Mouse (Mus musculus): Measurements from ENCODE around the gene Diexf. TPM values are rescaled to one million over a fixed set of nuclear protein-coding genes. Genes with fewer than 3 reads are reported as not detected.

Diexf gene
- polyA plus RNA-seq, 1 experiment from 2014 or later = 10.3 TPM

DNA sequence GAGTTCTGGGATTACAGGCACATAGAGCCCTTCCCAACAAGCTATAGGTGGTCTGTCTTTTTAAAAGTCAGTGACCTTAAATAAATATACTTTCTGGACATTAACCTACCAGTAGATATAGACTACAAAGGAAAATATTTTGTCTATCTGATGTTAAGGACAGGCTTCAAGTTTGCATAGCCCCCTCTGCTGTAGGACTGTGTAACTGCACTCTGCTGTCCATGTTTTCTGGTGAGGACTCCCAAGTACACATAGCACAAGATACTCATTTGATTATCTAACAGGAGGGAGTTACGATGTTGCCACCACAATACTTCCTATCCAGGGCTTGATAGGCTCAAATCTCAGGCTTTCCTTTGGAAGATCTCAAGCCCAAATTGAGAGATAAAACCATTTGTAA is 3.7 kb upstream of the Diexf start:
- 83% methylated on average over 1 of the region's 1 CpGs for WGBS
- H3K9me3 ChIP-seq = no peaks in the 10 kb centered on the region
- H3K27ac ChIP-seq = no peak overlapping the region
- no peak overlapping the region for H3K4me3 ChIP-seq
- H3K4me2 ChIP-seq = no peak overlapping the region
- H3K27me3 ChIP-seq = no peaks in the 10 kb centered on the region
- H3K36me3 ChIP-seq = no peaks in the 10 kb centered on the region
- H3K9ac ChIP-seq = no peak overlapping the region
- no peak for ATAC-seq (ENCODE audit: insufficient number of reproducible peaks, low FRiP score, low TSS enrichment, low read depth)
- peaks cover 15% of the 10 kb centered on the region for H3K4me1 ChIP-seq

GRCm38 (mm10) chr1:193132385-193132784 is 2.3 kb upstream of the Diexf start:
- Histone ChIP-seq H3K4me2 (no peak overlapping the region), H3K27me3 (no peaks in the 10 kb centered on the region), H3K4me1 (peaks cover 12% of the 10 kb centered on the region), H3K4me3 (no peak overlapping the region), H3K9me3 (no peaks in the 10 kb centered on the region), H3K36me3 (peaks cover 8% of the 10 kb centered on the region), H3K9ac (no peak overlapping the region), H3K27ac (no peak overlapping the region)
- ATAC-seq (ENCODE audit: insufficient number of reproducible peaks, low FRiP score, low TSS enrichment, low read depth) = no peak

- Histone ChIP-seq H3K4me2 (no peak overlapping the region), H3K4me3 (no peak overlapping the region), H3K36me3 (peaks cover 18% of the 10 kb centered on the region), H3K27me3 (no peaks in the 10 kb centered on the region), H3K9ac (no peak overlapping the region), H3K27ac (no peak overlapping the region), H3K4me1 (peaks cover 12% of the 10 kb centered on the region), H3K9me3 (no peaks in the 10 kb centered on the region)
- 43% methylated on average over 6 of the region's 6 CpGs for WGBS
- no peak for ATAC-seq (ENCODE audit: insufficient number of reproducible peaks, low FRiP score, low TSS enrichment, low read depth)
Measured at GRCm38 (mm10) chr1:193131311-193131948, 1.4 kb upstream of the Diexf start.

DNA sequence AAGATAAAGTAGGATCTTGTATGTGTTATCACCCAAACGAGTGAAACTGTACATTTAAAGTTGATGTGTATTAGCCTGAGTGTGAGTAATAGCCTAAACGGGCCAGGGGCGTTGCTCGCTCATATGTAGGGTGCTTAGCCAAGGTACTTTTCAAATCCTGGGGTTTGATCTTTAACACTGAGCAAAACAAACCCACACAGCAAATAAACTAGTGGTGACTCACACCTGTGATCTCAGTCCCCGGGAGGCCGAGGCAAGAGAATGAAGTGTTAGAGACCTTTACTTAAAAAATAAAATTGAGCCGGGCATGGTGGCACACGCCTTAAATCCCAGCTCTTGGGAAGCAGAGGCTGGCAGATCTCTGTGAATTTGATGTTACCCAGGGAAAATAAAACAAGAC is 767 bp upstream of the Diexf start:
- Histone ChIP-seq H3K27me3 (no peaks in the 10 kb centered on the region), H3K4me2 (0 out of 2 replicates have a peak overlapping the region, but pooled peaks have one; percentile 49), H3K4me3 (peak overlapping the region; percentile 99; the same call in 1 of the 2 replicates), H3K27ac (no peak overlapping the region), H3K9ac (no peak overlapping the region), H3K9me3 (no peaks in the 10 kb centered on the region), H3K4me1 (peaks cover 12% of the 10 kb centered on the region), H3K36me3 (peaks cover 19% of the 10 kb centered on the region)
- ATAC-seq (ENCODE audit: insufficient number of reproducible peaks, low FRiP score, low TSS enrichment, low read depth) = no peak
- WGBS = 66% methylated on average over 8 of the region's 8 CpGs

DNA sequence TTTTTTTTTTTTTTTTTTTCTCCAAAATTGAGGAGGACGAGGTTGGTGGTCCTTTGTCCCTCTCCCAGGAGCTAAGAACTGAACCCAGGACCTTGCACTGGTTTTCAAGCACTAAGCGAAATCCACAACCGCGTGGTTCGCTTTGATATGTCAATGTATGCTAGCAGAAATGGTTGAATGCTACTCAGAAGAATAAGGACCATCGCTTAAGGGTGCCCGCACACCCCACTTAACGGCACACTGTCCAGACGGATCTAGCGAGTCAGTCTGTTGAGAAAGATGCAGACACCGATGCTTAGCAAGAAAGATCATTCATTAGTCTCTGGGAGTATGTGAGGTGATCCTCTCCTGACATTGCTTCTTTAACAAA is 369 bp upstream of the Diexf start:
- no peak for ATAC-seq (ENCODE audit: insufficient number of reproducible peaks, low FRiP score, low TSS enrichment, low read depth)
- Histone ChIP-seq H3K4me1 (peaks cover 12% of the 10 kb centered on the region), H3K9ac (no peak overlapping the region), H3K4me3 (peak overlapping the region; percentile 99), H3K9me3 (no peaks in the 10 kb centered on the region), H3K4me2 (peak overlapping the region; percentile 49), H3K27me3 (no peaks in the 10 kb centered on the region), H3K36me3 (peaks cover 19% of the 10 kb centered on the region), H3K27ac (no peak overlapping the region)
- 24% methylated on average over 11 of the region's 11 CpGs for WGBS

GRCm38 (mm10) chr1:193129321-193129720 is 751 bp downstream of the Diexf start:
- Histone ChIP-seq H3K27me3 (no peaks in the 10 kb centered on the region), H3K9ac (peak overlapping the region; percentile 84), H3K4me1 (peaks cover 12% of the 10 kb centered on the region), H3K4me3 (peak overlapping the region; percentile 99), H3K27ac (no peak overlapping the region), H3K4me2 (peak overlapping the region; percentile 63), H3K9me3 (no peaks in the 10 kb centered on the region), H3K36me3 (peaks cover 26% of the 10 kb centered on the region)
- 21% methylated on average over 5 of the region's 5 CpGs for WGBS
- no peak for ATAC-seq (ENCODE audit: insufficient number of reproducible peaks, low FRiP score, low TSS enrichment, low read depth)

- 92% methylated on average over 6 of the region's 6 CpGs for WGBS
Measured at GRCm38 (mm10) chr1:193128055-193128454, 2.0 kb downstream of the Diexf start.

GRCm38 (mm10) chr1:193125835-193126234 is 4.2 kb downstream of the Diexf start:
- no peak overlapping the region for H3K9ac ChIP-seq
- H3K9me3 ChIP-seq = no peaks in the 10 kb centered on the region
- H3K36me3 ChIP-seq = peaks cover 59% of the 10 kb centered on the region
- ATAC-seq (ENCODE audit: insufficient number of reproducible peaks, low FRiP score, low TSS enrichment, low read depth) = no peak
- H3K4me3 ChIP-seq = no peak overlapping the region
- H3K27ac ChIP-seq = no peak overlapping the region
- peaks cover 11% of the 10 kb centered on the region for H3K4me1 ChIP-seq
- 79% methylated on average over 4 of the region's 4 CpGs for WGBS
- H3K4me2 ChIP-seq = no peak overlapping the region
- H3K27me3 ChIP-seq = no peaks in the 10 kb centered on the region

More at GRCm38 (mm10) chr1:193128055-193128454, 2.0 kb downstream of the Diexf start:
- no peak for ATAC-seq (ENCODE audit: insufficient number of reproducible peaks, low FRiP score, low TSS enrichment, low read depth)
- Histone ChIP-seq H3K9me3 (no peaks in the 10 kb centered on the region), H3K9ac (no peak overlapping the region), H3K27ac (no peak overlapping the region), H3K36me3 (peaks cover 37% of the 10 kb centered on the region), H3K4me1 (peaks cover 12% of the 10 kb centered on the region), H3K4me2 (no peak overlapping the region), H3K4me3 (no peak overlapping the region), H3K27me3 (no peaks in the 10 kb centered on the region)

DNA sequence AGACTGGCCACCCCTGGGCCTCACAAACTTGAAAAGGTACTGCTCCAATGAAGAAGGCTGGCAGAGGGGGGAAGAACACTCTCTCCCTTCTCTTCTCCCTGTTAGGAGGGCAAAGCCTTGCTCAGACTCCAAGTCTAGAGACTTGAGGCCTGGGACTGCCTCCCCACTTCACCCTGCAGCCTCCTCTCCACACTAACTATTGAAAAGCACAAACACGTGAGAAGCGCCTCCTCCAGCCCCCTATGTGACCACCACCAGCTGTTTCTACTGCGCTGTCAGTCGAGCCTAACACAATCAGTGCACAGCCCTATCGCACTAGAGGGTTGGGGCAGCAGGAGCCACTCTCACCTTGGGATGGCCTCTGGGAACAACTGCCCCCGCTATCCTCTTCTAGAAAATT is 6.8 kb downstream of the Diexf start:
- no peak overlapping the region for H3K9ac ChIP-seq
- no peaks in the 10 kb centered on the region for H3K9me3 ChIP-seq
- H3K4me3 ChIP-seq = no peak overlapping the region
- no peaks in the 10 kb centered on the region for H3K27me3 ChIP-seq
- WGBS = 92% methylated on average over 6 of the region's 6 CpGs
- ATAC-seq (ENCODE audit: insufficient number of reproducible peaks, low FRiP score, low TSS enrichment, low read depth) = no peak
- peaks cover 83% of the 10 kb centered on the region for H3K36me3 ChIP-seq
- no peaks in the 10 kb centered on the region; the same call in 1 of the 2 replicates for H3K4me1 ChIP-seq
- H3K4me2 ChIP-seq = no peak overlapping the region
- H3K27ac ChIP-seq = no peak overlapping the region

DNA sequence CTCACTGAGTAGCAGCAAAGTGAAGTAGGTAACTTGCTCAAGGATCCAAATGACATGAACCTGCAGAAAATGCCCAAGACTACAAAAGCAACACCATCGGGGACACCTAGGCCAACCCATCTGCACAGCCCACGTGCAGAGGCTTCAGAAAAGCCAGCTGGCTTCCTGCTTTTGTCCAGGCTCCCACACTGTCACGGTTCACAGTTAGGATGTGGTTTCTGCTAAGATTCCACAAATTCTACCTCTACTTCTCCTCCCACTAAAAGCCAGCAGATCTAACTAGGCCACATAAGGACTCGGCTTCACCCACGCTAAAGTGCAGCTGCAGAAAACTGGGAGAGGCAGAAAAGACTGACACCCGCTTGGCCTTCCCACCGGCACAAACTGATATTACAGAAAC is 7.3 kb downstream of the Diexf start:
- no peaks in the 10 kb centered on the region; the same call in 1 of the 2 replicates for H3K4me1 ChIP-seq
- no peak overlapping the region for H3K27ac ChIP-seq
- H3K27me3 ChIP-seq = no peaks in the 10 kb centered on the region
- no peaks in the 10 kb centered on the region for H3K9me3 ChIP-seq
- H3K9ac ChIP-seq = no peak overlapping the region
- no peak for ATAC-seq (ENCODE audit: insufficient number of reproducible peaks, low FRiP score, low TSS enrichment, low read depth)
- WGBS = 92% methylated on average over 7 of the region's 7 CpGs
- peaks cover 84% of the 10 kb centered on the region for H3K36me3 ChIP-seq
- no peak overlapping the region for H3K4me2 ChIP-seq
- H3K4me3 ChIP-seq = no peak overlapping the region

DNA sequence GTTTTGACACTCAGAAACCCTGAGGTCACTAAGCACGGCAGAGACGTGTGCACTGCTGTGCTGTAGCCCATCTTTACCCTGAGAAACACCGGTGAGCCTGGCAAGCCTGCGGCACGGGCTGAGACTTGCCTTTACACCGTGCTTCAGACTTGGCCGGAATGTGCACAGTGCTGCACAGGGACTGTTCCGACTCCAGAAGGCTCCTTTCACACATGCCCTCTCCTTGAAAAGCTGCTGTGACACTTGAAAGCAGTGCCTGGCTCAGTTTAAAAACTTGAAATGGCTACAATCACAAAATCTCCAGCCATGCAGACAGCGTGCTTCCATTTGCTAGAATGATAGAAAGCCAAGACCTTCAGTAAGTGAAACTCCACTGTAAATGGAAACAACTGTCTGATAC is 18.0 kb downstream of the Diexf start:
- no peak overlapping the region for H3K4me3 ChIP-seq
- no peak overlapping the region for H3K9ac ChIP-seq
- H3K4me1 ChIP-seq = no peaks in the 10 kb centered on the region
- peaks cover 99% of the 10 kb centered on the region for H3K36me3 ChIP-seq
- H3K27ac ChIP-seq = no peak overlapping the region
- no peaks in the 10 kb centered on the region for H3K27me3 ChIP-seq
- WGBS = 85% methylated on average over 9 of the region's 9 CpGs
- no peak for ATAC-seq (ENCODE audit: insufficient number of reproducible peaks, low FRiP score, low TSS enrichment, low read depth)
- no peak overlapping the region for H3K4me2 ChIP-seq
- H3K9me3 ChIP-seq = no peaks in the 10 kb centered on the region

- Histone ChIP-seq H3K27ac (no peak overlapping the region), H3K9me3 (no peaks in the 10 kb centered on the region), H3K36me3 (peaks cover 42% of the 10 kb centered on the region), H3K4me3 (no peak overlapping the region), H3K4me2 (no peak overlapping the region), H3K9ac (no peak overlapping the region), H3K27me3 (no peaks in the 10 kb centered on the region), H3K4me1 (no peaks in the 10 kb centered on the region)
- ATAC-seq (ENCODE audit: insufficient number of reproducible peaks, low FRiP score, low TSS enrichment, low read depth) = no peak
- 82% methylated on average over 3 of the region's 3 CpGs for WGBS
Measured at GRCm38 (mm10) chr1:193102996-193103395, 27.1 kb downstream of the Diexf start.

- Histone ChIP-seq H3K4me3 (no peak overlapping the region), H3K27ac (no peak overlapping the region), H3K4me2 (no peak overlapping the region), H3K9me3 (no peaks in the 10 kb centered on the region), H3K9ac (no peak overlapping the region), H3K4me1 (no peaks in the 10 kb centered on the region), H3K27me3 (no peaks in the 10 kb centered on the region), H3K36me3 (peaks cover 38% of the 10 kb centered on the region)
- 88% methylated on average over 5 of the region's 5 CpGs for WGBS
- ATAC-seq (ENCODE audit: insufficient number of reproducible peaks, low FRiP score, low TSS enrichment, low read depth) = no peak
Measured at GRCm38 (mm10) chr1:193102556-193102955, 27.5 kb downstream of the Diexf start.

Data from limb, embryonic 15.5 days (tissue).